Mouse (Mus musculus) liver, embryonic 14.5 days (tissue): ENCODE measurements around the gene Gm4881.

ENCODE experiments used
- CTCF ChIP-seq: IDR thresholded peaks from 2 replicates; pipeline ENCODE4 v1.5.1; 2016; ENCODE audit warnings: antibody characterized with exemption, low read depth, control low read depth
- EP300 ChIP-seq: IDR thresholded peaks from 2 replicates; pipeline ENCODE4 v1.6.1; 2016; ENCODE audit warnings: antibody characterized with exemption, low read depth

DNA sequence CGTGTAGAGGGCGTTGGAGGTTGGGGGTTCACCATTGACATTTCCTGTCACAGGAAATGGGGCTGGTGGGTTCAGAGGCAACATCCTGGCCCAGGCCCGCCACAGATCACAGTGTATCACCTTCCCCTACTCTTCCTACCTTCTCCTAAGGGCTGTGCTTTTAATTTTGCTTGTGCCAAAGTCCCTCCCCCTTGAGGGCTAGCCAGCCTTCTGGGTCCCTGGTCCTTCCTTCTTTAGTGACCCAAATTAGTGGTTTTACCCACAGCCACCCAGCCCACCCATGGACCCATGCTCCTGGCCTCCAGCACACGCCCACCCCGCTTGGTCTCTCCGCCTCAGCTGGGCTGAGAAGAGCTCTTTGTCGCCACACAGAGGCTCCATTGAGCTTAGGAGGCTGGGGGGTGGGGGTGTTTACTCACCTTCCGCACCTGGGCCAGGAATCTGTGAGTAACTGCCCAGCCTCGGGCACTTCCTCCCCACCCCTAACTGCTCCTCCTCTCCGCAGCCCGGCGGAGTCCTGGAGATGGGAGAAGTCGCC lies 37.0 kb downstream of the Gm4881 start:
- TF ChIP-seq CTCF (no peak), EP300 (no peak)
